Mouse (Mus musculus) cerebellum, adult 18-20 months (tissue): ENCODE measurements at regions not wholly inside any gene's neighbourhood (a gene's known extent, or its start where the extent isn't known, plus 50 kb on each side); places are given as distances from the start of the nearest gene placed in this dataset.

Experiments
- DNase-seq, 2 experiments: peaks; one replicate each; pipeline ENCODE4 v3.0.0; 2021

DNA sequence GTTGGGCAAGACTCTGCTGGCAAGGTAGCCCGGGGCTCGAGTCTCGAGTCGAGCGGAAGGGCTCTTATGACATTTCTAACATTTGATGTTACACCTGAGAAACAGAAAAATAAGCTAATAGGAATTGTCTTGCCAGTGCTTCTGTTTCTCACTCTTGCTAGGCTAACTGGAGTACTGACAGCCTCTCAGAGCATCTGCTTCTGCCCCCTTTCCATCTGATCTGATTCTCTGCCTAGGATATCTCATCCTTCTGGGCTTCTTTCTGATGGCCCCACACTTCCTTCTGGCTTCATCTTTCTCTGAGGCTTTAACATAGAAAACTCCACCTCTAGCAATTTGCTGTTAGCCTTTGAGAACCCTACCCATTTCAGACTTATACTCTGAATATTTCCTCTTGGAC, 95.0 kb upstream of the Arhgef9 start:
- no peak for DNase-seq

DNA sequence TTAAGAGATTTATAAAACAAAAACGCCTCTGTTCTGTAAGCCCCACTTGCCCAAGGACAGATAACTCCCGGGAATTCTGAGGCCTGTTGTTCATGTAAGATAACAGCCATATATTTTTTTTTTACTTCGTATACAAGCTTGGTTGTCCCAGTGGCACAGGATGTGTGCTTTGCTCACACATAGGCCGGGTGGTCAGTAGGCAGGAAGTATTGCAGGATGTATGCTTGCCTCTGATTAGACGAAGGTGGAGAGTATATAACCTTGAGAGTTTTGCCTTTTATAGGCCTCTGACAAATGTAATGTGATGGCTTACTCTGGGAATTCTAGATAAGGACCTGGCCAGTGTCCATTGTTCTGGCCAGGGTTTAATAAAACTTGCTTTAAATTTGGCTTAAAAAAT, 85.4 kb upstream of the Arhgef9 start:
- DNase-seq: no peak

DNA sequence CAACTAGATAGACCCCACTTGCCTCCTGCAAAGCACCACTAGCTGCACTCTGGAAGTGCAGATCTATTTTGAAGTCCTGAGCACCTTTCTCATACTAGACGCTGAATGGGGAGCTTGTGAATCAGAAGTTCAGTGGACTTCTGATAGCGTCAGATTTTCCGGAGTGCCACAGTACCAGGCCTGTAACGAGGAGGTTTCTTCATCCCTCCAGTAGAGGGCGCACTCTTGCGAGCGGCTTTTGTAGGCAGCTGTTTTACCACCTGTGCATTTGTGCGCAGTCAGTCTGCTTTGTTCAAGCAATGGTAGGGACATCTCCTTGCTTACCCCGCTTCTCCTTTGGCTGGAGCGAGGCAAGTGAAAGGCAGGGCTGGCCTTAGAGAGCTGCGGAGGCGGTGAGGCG, 56.9 kb upstream of the Arhgef9 start:
- DNase-seq: peak; percentile 1 to 9
